Mouse (Mus musculus): ENCODE data around the gene Ifi213. TPM values are rescaled to one million over a fixed set of nuclear protein-coding genes. Genes with fewer than 3 reads are reported as not detected.
"Not testable (repeated sequence)": the region's sequence is repeated elsewhere in the genome, so short reads cannot be mapped to it uniquely, and the experiment has no call there.

The Ifi213 gene
- polyA plus RNA-seq, 1 experiment: 10.6 TPM

DNA sequence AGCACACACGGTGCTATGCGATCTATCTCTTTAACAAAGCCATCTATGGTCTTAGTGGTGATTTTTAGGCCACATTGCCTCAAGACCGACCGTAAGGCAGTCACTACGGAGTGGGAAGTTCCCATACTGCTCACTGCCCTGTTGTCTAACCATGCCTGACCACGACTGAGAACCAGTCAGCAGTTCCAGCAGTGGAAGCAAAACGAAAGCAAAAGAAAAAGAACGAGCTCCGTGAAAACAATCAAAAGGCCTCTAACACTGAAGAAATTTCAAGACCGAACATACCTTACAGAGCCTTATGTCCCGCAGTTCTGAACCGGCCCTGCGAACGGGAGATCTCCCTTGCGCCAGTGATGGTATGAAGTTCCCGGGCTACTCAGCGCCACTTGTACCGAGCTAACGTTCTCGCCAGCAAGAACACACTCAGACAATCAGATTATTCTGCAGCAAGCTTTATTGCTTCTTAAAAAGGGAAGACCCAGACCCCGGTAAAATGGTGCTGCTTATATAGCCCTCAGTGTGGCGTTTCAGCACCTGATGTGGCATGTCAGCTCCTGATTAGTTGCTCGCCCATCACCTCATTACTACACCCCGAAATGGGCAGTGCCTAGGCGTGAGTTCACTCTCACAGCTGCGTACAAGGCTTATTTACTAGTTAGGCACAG is 19.0 kb downstream of the Ifi213 start:
- H3K4me1 ChIP-seq (ENCODE audit: control insufficient read depth, insufficient read depth, low read length): no peaks in the 10 kb centered on the region
- H3K4me3 ChIP-seq (replicated peaks; ENCODE audit: control insufficient read depth, low read depth, low read length): no peak overlapping the region
- no peak overlapping the region for H3K27ac ChIP-seq (ENCODE audit: control insufficient read depth, insufficient read depth, low read depth, low read length, poor library complexity)
- WGBS: 88% methylated on average over 26 of the region's 26 CpGs
- no peak for TF ChIP-seq POLR2A (IDR thresholded peaks at IDR 0.05; ENCODE audit: borderline replicate concordance, control insufficient read depth, low read depth, low read length)
- TF ChIP-seq CTCF (IDR thresholded peaks at IDR 0.05; ENCODE audit: control insufficient read depth, insufficient read depth, low read length): no peak

DNA sequence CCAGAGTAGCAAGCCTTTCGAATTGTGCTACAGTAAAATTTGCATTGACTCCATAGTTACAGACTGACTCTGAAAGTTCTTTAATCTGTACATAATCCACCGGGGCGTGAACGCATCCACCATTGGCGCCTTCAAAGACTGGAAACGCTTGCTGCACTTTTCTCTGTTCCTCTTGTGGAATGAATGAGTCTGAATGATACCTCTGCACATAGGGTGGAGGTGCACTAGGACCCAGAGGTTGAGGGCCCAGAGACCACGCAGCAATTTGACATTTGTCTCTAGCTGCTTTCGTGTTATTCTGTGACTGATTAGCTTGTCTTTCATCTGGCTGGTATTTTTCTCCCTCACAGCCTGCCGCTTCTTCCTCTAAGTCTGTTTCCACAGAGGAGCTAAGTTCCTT is 20.0 kb downstream of the Ifi213 start:
- Histone ChIP-seq H3K27ac (ENCODE audit: control insufficient read depth, insufficient read depth, low read depth, low read length, poor library complexity) (no peak overlapping the region), H3K4me3 (replicated peaks; ENCODE audit: control insufficient read depth, low read depth, low read length) (no peak overlapping the region), H3K4me1 (ENCODE audit: control insufficient read depth, insufficient read depth, low read length) (no peaks in the 10 kb centered on the region)
- TF ChIP-seq POLR2A (IDR thresholded peaks at IDR 0.05; ENCODE audit: borderline replicate concordance, control insufficient read depth, low read depth, low read length): no peak
- TF ChIP-seq CTCF (IDR thresholded peaks at IDR 0.05; ENCODE audit: control insufficient read depth, insufficient read depth, low read length): no peak
- WGBS: 89% methylated on average over 9 of the region's 9 CpGs

DNA sequence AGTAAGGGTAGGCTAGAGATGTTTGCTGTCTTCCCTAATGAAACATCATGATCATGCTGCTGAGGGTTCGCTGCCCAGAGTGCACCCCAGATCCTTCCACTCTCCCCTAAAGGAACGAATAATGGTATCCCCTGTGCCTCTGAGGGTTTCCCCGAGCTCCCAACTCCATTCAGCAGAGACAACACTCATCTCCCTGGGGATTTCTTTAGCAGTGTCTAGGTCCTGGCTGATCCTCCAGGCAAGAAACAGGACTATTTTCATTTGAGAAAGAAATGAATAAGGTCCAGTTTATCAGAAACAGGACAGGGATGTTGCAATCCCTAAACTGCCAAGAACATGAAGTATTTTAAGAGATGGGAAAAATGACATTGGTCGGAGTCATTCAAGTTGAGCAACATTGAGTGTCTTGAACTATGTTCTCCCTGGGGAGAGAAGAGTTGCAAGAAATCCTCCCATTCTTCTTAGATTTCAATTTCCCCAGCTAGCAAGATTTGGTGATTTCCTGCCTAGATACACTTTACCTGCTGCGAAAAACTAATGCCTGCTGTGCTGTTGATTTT is 48.5 kb downstream of the Ifi213 start:
- H3K27ac ChIP-seq (ENCODE audit: control insufficient read depth, insufficient read depth, low read depth, low read length, poor library complexity); H3K4me1 ChIP-seq (ENCODE audit: control insufficient read depth, insufficient read depth, low read length); H3K4me3 ChIP-seq (replicated peaks; ENCODE audit: control insufficient read depth, low read depth, low read length): not testable (repeated sequence)
- WGBS: 68% methylated on average over 5 of the region's 5 CpGs

DNA sequence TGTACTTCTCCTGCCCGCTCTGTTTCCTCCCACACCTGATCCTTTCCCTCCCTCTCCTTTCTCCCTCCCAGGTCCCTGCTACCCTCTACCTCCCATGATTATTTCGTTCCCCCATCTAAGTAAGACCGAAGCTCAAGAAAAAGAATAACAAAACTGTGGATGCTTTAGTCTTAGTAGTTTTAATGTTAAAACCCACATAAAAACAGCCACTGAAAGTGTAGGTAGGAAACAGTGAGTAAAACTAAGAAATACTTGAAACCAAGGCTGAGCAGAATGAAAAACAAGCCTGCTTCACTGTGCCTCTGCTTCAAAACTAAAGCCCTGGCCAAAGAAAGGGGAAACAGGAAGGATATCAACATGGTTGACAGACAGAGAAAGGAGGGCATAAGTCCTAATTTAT is 50.3 kb downstream of the Ifi213 start:
- not testable (repeated sequence) for H3K27ac ChIP-seq (ENCODE audit: control insufficient read depth, insufficient read depth, low read depth, low read length, poor library complexity); H3K4me3 ChIP-seq (replicated peaks; ENCODE audit: control insufficient read depth, low read depth, low read length)
- 87% methylated on average over 3 of the region's 3 CpGs for WGBS

DNA sequence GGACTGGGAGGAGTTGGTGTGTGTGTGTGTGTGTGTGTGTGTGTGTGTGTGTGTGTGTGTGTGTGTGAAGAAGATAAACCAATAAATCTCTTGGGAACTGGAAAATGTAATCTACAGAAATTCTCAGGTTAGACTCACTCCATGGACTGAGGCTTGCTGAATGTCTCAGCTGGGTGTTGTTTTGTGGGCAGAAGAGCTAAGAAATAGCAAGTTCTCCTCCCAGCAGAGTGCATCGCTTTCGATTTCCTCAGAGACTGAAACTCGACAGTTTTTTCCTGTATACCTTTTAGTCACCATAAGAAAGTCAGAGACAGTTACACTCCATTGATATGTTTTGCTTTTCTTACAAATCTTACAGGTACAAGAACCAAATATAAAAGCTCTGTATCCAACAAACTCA is 63.3 kb downstream of the Ifi213 start, which contains the start of gene Ifi214:
TSS of gene Ifi214 (minus strand) at position 167 of the 400 bp plus-strand sequence.
- WGBS: 61% methylated on average over 3 of the region's 3 CpGs
- H3K27ac ChIP-seq (ENCODE audit: control insufficient read depth, insufficient read depth, low read depth, low read length, poor library complexity); H3K4me1 ChIP-seq (ENCODE audit: control insufficient read depth, insufficient read depth, low read length); H3K4me3 ChIP-seq (replicated peaks; ENCODE audit: control insufficient read depth, low read depth, low read length): not testable (repeated sequence)

More for the DNA sequence above, 50.3 kb downstream of the Ifi213 start:
- H3K4me1 ChIP-seq (ENCODE audit: control insufficient read depth, insufficient read depth, low read length): not testable (repeated sequence)

DNA sequence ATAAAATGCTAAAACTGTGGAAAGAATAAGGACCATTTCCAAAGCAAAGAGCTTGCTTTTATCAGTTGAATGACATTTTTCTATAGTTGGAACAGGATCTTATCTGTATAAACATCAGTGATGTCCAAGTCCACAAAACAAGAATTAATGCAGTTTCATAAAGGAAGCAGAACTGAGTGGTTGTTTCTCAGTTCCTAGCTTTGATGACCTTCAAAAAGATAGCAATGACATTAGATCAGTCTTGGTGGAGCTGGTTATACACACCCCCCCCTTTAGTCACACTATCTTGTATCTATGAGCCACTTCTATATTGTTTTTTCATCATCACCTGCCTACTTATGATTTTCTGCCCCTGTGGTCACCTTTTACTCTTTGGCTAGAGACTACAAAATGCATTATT is 77.6 kb downstream of the Ifi213 start:
- TF ChIP-seq CTCF (IDR thresholded peaks at IDR 0.05; ENCODE audit: control insufficient read depth, insufficient read depth, low read length) (no peak), POLR2A (IDR thresholded peaks at IDR 0.05; ENCODE audit: borderline replicate concordance, control insufficient read depth, low read depth, low read length) (no peak)
- Histone ChIP-seq H3K4me3 (replicated peaks; ENCODE audit: control insufficient read depth, low read depth, low read length) (no peak overlapping the region), H3K4me1 (ENCODE audit: control insufficient read depth, insufficient read depth, low read length) (no peaks in the 10 kb centered on the region), H3K27ac (ENCODE audit: control insufficient read depth, insufficient read depth, low read depth, low read length, poor library complexity) (no peak overlapping the region)

Other genes starting within 250 kb of the Ifi213 start
- 13.1 and 29.2 TPM in 2 replicates for gene Aim2, start 248.4 kb downstream of the Ifi213 start, polyA plus RNA-seq (2011; ENCODE audit: insufficient read depth, insufficient read length, low replicate concordance, missing spikeins)
- gene Cadm3, start 231.6 kb downstream of the Ifi213 start, polyA plus RNA-seq (2011; ENCODE audit: insufficient read depth, insufficient read length, low replicate concordance, missing spikeins): 1.7 TPM in 1 of 2 replicates, not detected in the other
- gene Ifi206, start 108.2 kb downstream of the Ifi213 start, polyA plus RNA-seq (2011; ENCODE audit: insufficient read depth, insufficient read length, low replicate concordance, missing spikeins): 0.84 and 3.1 TPM in 2 replicates
- gene Ifi214, start 63.3 kb downstream of the Ifi213 start, polyA plus RNA-seq (2011; ENCODE audit: insufficient read depth, insufficient read length, low replicate concordance, missing spikeins): 1.8 and 4.9 TPM in 2 replicates
- gene Ifi209, start 31.6 kb upstream of the Ifi213 start, polyA plus RNA-seq (2011; ENCODE audit: insufficient read depth, insufficient read length, low replicate concordance, missing spikeins): 14.9 and 27.3 TPM in 2 replicates
- gene Ifi208, start 74.4 kb upstream of the Ifi213 start, polyA plus RNA-seq (2011; ENCODE audit: insufficient read depth, insufficient read length, low replicate concordance, missing spikeins): 0.72 TPM in 1 of 2 replicates, not detected in the other
- gene Ifi207, start 142.5 kb upstream of the Ifi213 start, polyA plus RNA-seq (2011; ENCODE audit: insufficient read depth, insufficient read length, low replicate concordance, missing spikeins): 4.1 and 11.9 TPM in 2 replicates
- gene Ifi204, start 167.7 kb upstream of the Ifi213 start, polyA plus RNA-seq (2011; ENCODE audit: insufficient read depth, insufficient read length, low replicate concordance, missing spikeins): 9.6 and 21.3 TPM in 2 replicates